Mouse (Mus musculus) left cerebral cortex, postnatal 14 days (tissue): ENCODE data around the gene Baz1a. TPM values are rescaled to one million over a fixed set of nuclear protein-coding genes. Genes with fewer than 3 reads are reported as not detected.
A peak's percentile ranks its signal among the peaks of the same experiment; 100 is the strongest.
"Not testable (repeated sequence)": the region's sequence is repeated elsewhere in the genome, so short reads cannot be mapped to it uniquely, and the experiment has no call there.

Experiments
- DNase-seq, 2 experiments: peaks; one replicate each; pipeline ENCODE4 v3.0.0; 2021 to 2022; ENCODE audit warnings: low spot score in 2 of 2, mixed read lengths in 1 of 2
- intact Hi-C: fragments of 180-260 bp; cut with DNase I; formaldehyde crosslinking; loops from one replicate; pipeline ENCODE4 v1.15.1; 2025
- total RNA-seq, 2 experiments: library from RNA; stranded (reverse); gene quantifications; 2 replicates each; pipeline ENCODE4 v1.2.3; 2021

The Baz1a gene
- total RNA-seq, 2 experiments from 2014 or later = 2.2 to 2.7 TPM

DNA sequence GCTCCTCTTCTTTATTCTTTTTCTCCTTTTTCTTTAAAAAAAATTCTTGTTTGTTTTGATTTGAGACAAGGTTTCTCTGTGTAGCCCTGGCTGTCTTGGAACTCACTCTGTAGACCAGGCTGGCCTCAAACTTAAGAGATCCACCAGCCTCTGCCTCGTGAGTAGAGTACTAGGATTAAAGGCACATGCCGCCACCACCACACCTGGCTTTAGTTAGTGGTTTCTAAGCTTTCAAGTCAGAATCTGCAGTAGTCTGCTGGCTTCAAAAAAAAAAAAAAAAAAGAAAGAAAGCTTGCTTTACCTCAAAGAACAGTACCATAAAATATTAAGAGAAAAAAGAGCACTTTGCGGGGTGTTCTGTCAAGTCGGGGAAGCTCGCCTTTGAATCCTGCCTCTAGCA lies 1.3 kb upstream of the Baz1a start:
- intact Hi-C loops = no loop called here
- no peak for DNase-seq

- intact Hi-C loops = no loop called here
- DNase-seq = no peak
These were observed 1.1 kb downstream of the Baz1a start for GRCm38 (mm10) chr12:55013031-55013430.

- intact Hi-C loops = no loop called here
- no peak for DNase-seq
These were observed 6.7 kb downstream of the Baz1a start for GRCm38 (mm10) chr12:55007361-55008008.

DNA sequence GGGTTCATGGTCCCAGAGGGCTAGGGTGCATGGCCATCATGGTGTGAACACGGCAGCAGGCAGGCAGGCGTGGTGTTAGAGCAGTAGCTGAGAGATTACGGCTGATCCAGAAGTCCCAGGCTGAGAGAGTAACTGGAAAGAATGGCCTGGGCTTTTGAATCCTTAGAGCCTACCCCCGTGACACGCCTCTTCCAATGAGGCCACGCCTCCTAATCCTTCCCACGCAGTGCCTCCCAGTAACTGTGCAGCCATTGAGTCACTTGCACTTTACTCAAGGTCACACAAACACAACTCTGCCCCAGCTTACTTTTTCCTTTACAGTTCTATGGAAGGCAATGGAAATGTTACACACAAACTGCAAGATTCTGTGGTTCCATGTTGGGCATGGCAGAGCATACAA lies 8.1 kb downstream of the Baz1a start:
- intact Hi-C loops = no loop called here
- no peak for DNase-seq

DNA sequence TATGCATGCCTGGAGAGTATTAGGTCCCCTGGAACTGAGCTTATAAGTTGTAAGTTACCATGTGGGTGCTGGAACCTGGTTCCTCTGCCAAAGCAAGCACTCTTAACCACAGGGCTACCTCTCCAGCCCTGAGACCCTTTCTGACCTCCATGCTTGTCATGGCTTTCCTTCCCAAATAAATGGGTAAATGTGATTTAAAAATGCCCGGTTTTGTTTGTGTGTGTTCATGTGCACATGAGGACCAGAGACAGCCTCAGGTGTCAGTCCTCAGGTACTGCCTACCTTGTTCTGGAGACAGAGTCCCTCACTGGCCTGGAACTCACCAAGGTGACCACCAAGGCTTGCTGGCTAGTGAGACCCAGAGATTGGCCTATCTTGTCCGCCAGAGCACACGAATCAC lies 9.8 kb downstream of the Baz1a start:
- DNase-seq = no peak
- intact Hi-C loops = no loop called here

DNA sequence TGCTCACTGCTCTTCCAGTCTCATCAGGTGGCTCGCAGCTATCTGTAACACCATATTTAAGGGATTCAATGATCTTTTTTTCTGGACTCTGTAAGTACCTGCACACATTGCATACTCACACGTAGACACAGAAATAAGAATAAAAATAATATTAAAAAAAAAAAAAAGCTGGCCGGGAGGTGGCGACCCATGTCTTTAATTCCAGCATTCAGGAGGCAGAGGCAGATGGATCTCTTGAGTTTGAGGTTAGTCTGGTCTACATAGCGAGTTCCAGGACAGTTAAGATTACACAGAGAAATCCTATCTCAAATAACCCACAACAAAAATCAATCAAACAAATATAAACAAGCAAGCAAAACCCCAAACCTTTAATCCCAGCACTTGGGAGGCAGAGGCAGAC lies 10.3 kb downstream of the Baz1a start:
- no peak for DNase-seq
- intact Hi-C loops = no loop called here

- DNase-seq, intact Hi-C loops: not testable (repeated sequence)
These were observed 11.6 kb downstream of the Baz1a start for GRCm38 (mm10) chr12:55002532-55002931.

- DNase-seq = no peak
- intact Hi-C loops = no loop called here
These were observed 15.0 kb downstream of the Baz1a start for GRCm38 (mm10) chr12:54999016-54999690.

DNA sequence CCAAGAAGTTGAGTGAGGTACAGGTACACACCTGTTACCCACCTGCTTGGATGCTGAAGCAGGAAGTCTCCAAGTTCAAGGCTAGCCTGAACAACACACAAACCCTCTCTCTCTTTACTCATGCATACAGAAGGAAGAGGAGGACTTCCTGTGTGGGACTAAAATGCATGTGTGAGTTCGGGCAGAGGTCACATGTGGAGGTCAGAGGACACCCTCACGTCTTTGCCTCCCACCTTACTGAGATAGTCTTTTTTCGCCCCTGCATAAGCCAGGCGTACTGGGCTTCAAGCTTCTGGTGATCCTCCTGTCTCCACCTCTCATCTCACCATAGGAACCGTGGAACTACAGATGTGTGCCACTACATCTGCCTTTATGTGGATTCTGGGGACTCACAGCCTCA lies 15.7 kb downstream of the Baz1a start:
- no peak for DNase-seq
- intact Hi-C loops = no loop called here

DNA sequence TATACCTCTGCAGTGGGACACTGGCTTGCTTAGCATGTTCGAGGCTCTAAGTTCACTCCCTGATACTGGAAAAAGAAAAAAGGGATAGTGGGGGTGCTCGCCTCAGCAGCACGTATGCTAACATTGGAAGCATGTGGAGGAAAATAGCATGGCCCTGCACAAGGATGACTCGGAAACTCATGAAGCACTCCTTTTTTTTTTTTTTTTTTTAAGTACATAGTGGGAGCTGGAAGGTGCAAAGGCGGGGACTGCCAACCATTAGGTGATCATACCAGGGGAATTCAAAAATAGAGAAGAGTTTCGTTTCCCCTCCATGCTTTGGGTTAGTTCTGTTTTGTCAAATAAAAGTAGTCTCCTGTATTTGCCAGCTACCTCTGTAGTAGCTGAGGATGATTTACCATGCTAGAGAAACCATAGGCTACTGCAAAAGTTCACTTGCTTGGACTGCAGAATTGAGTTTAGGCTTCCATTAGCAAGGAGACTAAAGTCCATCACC lies 17.1 kb downstream of the Baz1a start:
- DNase-seq = no peak
- intact Hi-C loops = no loop called here

GRCm38 (mm10) chr12:54995965-54996364 lies 18.2 kb downstream of the Baz1a start:
- intact Hi-C loops = no loop called here
- no peak for DNase-seq

DNA sequence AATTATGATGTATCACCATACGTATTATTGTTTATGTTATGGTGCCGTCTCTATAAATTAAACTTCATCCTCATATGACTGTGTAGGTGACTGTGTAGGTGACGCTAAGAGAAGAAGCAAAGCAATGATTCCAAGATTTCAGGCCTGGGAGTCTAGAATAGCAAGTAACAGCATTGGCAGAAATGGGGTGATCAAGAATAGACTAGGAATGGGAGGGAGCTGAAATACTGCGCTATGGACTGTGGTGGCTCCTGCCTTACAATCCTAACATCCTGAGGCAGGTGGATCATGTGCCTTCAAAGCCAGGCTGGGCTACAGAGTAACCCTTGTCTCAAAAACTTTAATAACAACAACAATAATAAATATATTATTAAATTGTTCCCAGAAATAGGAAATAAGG lies 19.7 kb downstream of the Baz1a start:
- intact Hi-C loops = no loop called here
- no peak for DNase-seq

DNA sequence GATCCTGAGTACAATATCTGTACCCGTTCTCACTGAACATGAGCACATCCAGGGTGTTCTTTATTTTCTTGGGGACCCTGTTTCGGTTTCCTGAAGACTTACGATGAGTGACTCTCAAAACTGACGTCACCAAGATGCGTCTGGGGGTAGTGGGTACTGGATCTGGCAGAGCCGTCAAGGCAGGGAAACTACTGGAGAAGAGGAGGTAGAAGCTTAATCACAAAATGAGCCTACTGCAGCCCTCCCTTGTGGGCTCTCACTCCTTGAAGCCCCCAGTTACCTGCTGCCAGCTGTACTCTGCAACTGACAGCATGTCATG lies 20.1 kb downstream of the Baz1a start:
- no peak for DNase-seq
- intact Hi-C loops = no loop called here

- intact Hi-C loops = no loop called here
- no peak for DNase-seq
These were observed 20.7 kb downstream of the Baz1a start for GRCm38 (mm10) chr12:54993246-54994067.

DNA sequence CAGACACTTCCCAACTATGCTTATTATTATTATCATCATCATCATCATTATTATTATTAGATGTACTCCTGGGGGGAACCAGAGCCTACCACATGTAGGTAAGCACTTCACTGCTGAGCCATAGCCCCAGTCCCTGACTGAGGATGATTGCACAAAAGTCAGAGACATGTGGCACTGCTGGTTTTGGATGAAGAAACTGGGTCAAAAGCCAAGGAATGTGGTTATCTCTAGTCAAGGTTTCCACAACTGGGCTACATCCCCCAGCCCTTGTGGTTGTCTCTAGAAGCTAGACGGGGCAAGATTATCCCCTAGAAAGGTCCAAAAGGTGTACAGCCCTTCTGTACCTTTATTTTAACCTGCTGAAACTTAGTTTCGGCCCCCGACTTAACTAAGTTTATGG lies 21.3 kb downstream of the Baz1a start:
- no peak for DNase-seq
- intact Hi-C loops = no loop called here

GRCm38 (mm10) chr12:54988323-54988850 lies 25.8 kb downstream of the Baz1a start:
- intact Hi-C loops = no loop called here

GRCm38 (mm10) chr12:54987156-54987555 lies 27.0 kb downstream of the Baz1a start:
- no peak for DNase-seq
- intact Hi-C loops = no loop called here

More at GRCm38 (mm10) chr12:54988323-54988850, 25.8 kb downstream of the Baz1a start:
- DNase-seq = no peak

- intact Hi-C loops = no loop called here
- DNase-seq = peak in 1 of 2 experiments; percentile 51
These were observed 28.0 kb downstream of the Baz1a start, which contains the start of gene Gm20403 for GRCm38 (mm10) chr12:54986052-54986717. Gm20403 (minus strand) TSS chr12:54986529.

DNA sequence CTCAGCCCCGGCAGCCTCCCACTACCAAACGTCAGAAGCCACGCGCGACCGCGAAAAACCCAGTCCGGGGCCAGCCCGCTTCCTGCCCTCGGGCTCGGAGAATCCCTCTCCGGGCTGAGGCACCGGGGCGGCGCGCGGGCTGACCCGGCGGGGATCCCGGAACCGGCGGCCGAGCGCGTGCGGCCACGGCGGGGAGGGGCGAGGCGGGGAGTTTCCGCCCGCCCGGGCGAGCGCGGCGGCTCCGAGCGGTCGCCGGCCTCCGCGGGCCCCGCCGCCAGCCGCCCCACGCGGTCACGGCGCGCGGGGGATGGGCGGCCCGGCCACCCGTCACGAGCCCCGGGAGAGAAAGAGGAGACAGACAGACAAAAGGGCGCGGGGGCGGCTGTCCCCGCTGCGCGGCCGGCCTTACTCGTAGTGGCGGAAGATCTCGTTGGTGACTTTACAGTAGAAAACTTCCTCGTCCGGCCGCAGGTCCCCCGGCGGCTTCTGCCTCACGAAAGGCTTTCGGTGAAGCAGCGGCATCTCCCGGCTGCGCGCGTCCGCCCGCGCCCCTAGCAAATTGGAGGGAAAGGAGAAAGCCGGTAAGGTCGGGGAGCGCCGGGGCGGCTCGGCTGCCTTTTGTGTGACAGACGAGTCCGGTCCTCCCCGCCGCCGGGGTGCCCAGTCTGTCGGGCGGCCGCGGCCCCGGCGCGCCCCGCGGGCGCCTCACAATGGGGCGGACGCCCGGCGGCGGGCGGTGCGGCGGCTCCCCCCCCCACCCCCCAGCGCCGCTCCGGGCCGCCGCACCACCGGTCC lies 28.7 kb downstream of the Baz1a start:
- peak in 1 of 2 experiments; percentile 37 for DNase-seq
- intact Hi-C loops = loop anchor here (2.0 kb wide), 1 partner anchor 123 kb away; the partner anchor contains the start of gene Cfl2
